Mouse (Mus musculus): ENCODE data around the gene Lyz2.
"Not testable (repeated sequence)": the region's sequence is repeated elsewhere in the genome, so short reads cannot be mapped to it uniquely, and the experiment has no call there.

Gene Lyz2

DNA sequence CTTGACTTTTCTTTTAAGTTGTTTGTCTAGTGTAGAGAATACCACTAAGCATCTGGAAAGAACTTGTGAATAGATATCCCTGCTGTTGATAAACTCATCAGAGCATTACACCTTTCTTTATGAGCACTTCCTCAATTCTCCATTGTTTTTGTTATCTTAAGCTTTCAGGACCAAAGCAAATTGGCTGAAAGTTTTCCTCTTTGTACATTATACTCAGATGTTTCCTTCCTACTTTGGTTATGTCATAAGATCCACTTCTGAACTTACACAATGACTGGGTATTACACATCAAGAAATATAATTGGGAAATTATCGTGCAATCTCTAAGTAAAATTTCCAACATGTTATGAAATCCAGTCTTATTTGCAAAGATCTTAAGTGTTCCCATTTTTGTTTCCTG, 19.6 kb upstream of the Lyz2 start:
- Histone ChIP-seq H3K27me3 (ENCODE audit: insufficient read depth, low read length) (no peaks in the 10 kb centered on the region; the same call in 1 of the 2 replicates), H3K9me3 (ENCODE audit: low read length) (0 out of 2 replicates have a peak, but pooled peaks cover 4% of the 10 kb centered on the region), H3K36me3 (ENCODE audit: insufficient read depth, low read length) (no peaks in the 10 kb centered on the region), H3K4me3 (replicated peaks; ENCODE audit: low read length) (no peak overlapping the region), H3K4me1 (replicated peaks; ENCODE audit: low read depth, low read length) (no peaks in the 10 kb centered on the region)
- TF ChIP-seq NANOG (IDR thresholded peaks at IDR 0.05; ENCODE audit: borderline replicate concordance, low read length): no peak
- no peak for TF ChIP-seq CTCF (conservative IDR thresholded peaks at IDR 0.05; ENCODE audit: low read length)
- TF ChIP-seq POU5F1 (IDR thresholded peaks at IDR 0.05; ENCODE audit: borderline replicate concordance, low read length): no peak

GRCm38 (mm10) chr10:117299901-117300520, 17.9 kb upstream of the Lyz2 start:
- Histone ChIP-seq H3K4me3 (replicated peaks; ENCODE audit: low read length) (no peak overlapping the region), H3K9me3 (ENCODE audit: low read length) (0 out of 2 replicates have a peak, but pooled peaks cover 4% of the 10 kb centered on the region), H3K36me3 (ENCODE audit: insufficient read depth, low read length) (no peaks in the 10 kb centered on the region), H3K4me1 (replicated peaks; ENCODE audit: low read depth, low read length) (no peaks in the 10 kb centered on the region), H3K27me3 (ENCODE audit: insufficient read depth, low read length) (no peaks in the 10 kb centered on the region; the same call in 1 of the 2 replicates)
- TF ChIP-seq POU5F1 (IDR thresholded peaks at IDR 0.05; ENCODE audit: borderline replicate concordance, low read length): no peak
- no peak for TF ChIP-seq NANOG (IDR thresholded peaks at IDR 0.05; ENCODE audit: borderline replicate concordance, low read length)
- no peak for TF ChIP-seq CTCF (conservative IDR thresholded peaks at IDR 0.05; ENCODE audit: low read length)

DNA sequence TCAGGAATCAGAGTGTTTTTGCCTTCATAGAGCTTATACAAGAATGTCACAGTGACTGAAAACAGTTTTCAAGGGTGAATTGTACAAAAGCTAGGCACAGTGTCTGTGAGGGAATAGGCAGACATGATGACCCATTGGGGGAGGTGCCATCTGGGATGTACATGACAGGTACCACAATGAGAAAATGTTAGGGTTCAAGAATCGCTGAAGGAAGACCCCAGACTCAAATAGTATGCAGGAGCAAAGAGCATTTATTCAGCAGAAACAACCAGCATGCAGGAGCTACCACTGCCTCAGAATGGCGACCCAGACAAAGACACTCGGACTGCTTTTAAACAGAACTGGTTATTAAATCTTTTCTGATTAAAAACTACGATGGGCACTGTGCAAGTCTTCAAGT, 17.0 kb upstream of the Lyz2 start:
- no peaks in the 10 kb centered on the region; the same call in 1 of the 2 replicates for H3K27me3 ChIP-seq (ENCODE audit: insufficient read depth, low read length)
- 0 out of 2 replicates have a peak, but pooled peaks cover 4% of the 10 kb centered on the region for H3K9me3 ChIP-seq (ENCODE audit: low read length)
- no peak overlapping the region for H3K4me3 ChIP-seq (replicated peaks; ENCODE audit: low read length)
- TF ChIP-seq POU5F1 (IDR thresholded peaks at IDR 0.05; ENCODE audit: borderline replicate concordance, low read length) (no peak), CTCF (conservative IDR thresholded peaks at IDR 0.05; ENCODE audit: low read length) (no peak), NANOG (IDR thresholded peaks at IDR 0.05; ENCODE audit: borderline replicate concordance, low read length) (no peak)
- no peaks in the 10 kb centered on the region for H3K4me1 ChIP-seq (replicated peaks; ENCODE audit: low read depth, low read length)
- H3K36me3 ChIP-seq (ENCODE audit: insufficient read depth, low read length): no peaks in the 10 kb centered on the region

- Histone ChIP-seq H3K4me3 (replicated peaks; ENCODE audit: low read length) (no peak overlapping the region), H3K36me3 (ENCODE audit: insufficient read depth, low read length) (no peaks in the 10 kb centered on the region), H3K4me1 (replicated peaks; ENCODE audit: low read depth, low read length) (no peaks in the 10 kb centered on the region), H3K9me3 (ENCODE audit: low read length) (0 out of 2 replicates have a peak, but pooled peaks cover 4% of the 10 kb centered on the region), H3K27me3 (ENCODE audit: insufficient read depth, low read length) (no peaks in the 10 kb centered on the region; the same call in 1 of the 2 replicates)
- TF ChIP-seq NANOG (IDR thresholded peaks at IDR 0.05; ENCODE audit: borderline replicate concordance, low read length): no peak
- no peak for TF ChIP-seq CTCF (conservative IDR thresholded peaks at IDR 0.05; ENCODE audit: low read length)
- TF ChIP-seq POU5F1 (IDR thresholded peaks at IDR 0.05; ENCODE audit: borderline replicate concordance, low read length): no peak
Observed at GRCm38 (mm10) chr10:117298336-117298735, 16.2 kb upstream of the Lyz2 start.

DNA sequence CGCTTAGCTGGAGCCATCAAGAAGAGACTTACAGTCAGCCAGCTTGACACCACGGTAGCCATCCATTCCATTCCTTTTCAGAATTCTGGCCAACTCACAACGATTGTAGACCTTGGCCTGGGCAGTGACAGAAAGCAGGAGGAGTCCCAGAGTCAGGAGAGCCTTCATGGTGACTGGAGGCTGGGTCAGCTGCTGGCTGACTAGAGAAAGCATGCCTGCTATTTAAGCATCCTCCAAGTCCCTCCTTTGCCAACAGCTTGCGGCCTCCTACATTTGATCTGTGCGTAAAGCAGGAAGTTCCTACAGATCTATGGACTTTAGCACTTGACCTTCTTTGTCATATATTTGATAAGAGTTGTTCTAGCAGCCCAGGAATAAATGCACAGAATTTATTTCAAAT, 10.6 kb upstream of the Lyz2 start, which contains the start of gene Lyz1:
Lyz1 (minus strand) TSS at position 198 of the 400 bp plus-strand sequence.
- TF ChIP-seq POU5F1 (IDR thresholded peaks at IDR 0.05; ENCODE audit: borderline replicate concordance, low read length) (no peak), NANOG (IDR thresholded peaks at IDR 0.05; ENCODE audit: borderline replicate concordance, low read length) (no peak), CTCF (conservative IDR thresholded peaks at IDR 0.05; ENCODE audit: low read length) (no peak)
- no peaks in the 10 kb centered on the region for H3K4me1 ChIP-seq (replicated peaks; ENCODE audit: low read depth, low read length)
- H3K9me3 ChIP-seq (ENCODE audit: low read length): peaks cover 9% of the 10 kb centered on the region; the same call in 1 of the 2 replicates
- no peaks in the 10 kb centered on the region for H3K36me3 ChIP-seq (ENCODE audit: insufficient read depth, low read length)
- no peak within 1 kb of the TSS for H3K4me3 ChIP-seq (replicated peaks; ENCODE audit: low read length)
- H3K27me3 ChIP-seq (ENCODE audit: insufficient read depth, low read length): no peaks in the 10 kb centered on the region; the same call in 1 of the 2 replicates

DNA sequence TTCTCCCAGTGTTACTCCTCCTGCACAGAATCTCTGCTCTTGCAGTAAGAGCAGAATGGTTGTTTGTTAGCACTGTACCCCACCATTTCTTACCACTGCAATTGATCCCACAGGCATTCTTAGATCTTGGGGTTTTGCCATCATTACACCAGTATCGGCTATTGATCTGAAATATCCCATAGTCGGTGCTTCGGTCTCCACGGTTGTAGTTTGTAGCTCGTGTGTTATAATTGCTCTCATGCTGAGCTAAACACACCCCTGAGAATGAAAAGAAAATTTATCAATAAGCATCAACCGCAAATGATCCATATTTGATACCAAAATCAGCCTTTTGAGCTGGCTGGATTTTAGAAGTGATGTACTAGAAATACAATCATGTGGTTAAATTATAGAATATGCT, 8.8 kb upstream of the Lyz2 start:
- not testable (repeated sequence) for H3K36me3 ChIP-seq (ENCODE audit: insufficient read depth, low read length); H3K4me1 ChIP-seq (replicated peaks; ENCODE audit: low read depth, low read length); H3K4me3 ChIP-seq (replicated peaks; ENCODE audit: low read length); H3K27me3 ChIP-seq (ENCODE audit: insufficient read depth, low read length); H3K9me3 ChIP-seq (ENCODE audit: low read length)

DNA sequence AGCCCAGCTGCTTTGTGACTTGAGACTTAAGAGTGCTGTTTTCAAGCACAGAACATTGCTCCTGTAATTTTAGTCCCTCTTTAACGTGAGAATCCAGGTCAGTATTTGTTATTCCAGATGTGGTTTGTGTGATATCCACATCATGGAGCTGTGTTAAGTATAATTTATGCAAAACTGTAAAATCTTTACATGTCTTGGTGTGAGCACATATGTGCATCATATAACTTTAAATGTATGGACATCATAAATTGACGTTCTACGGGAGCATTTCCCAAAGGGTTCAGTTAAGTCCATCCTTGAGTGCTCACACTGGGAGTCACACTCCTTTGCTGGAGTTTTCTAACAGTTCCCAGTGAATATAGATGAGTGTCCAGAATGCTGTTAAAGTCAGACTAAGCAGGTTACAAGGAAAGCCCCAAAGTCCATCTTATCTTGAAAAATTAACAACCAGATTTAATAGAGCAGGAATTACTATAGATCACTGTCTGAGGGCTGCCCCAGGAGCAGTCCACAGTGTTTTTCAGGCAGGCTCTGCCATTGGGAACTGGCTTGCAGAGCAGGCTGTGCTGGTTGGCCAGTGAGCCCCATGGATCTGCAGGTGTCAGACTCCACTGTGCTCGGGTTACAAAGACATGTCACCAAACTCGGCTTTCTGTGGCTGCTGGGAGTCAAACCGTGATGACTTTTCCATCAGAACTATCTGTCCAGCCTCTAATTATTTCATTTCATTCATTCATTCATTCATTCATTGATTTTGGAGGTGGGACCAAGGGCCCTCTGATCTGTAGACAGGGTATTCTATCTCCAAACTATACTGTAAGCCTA, 8.1 kb upstream of the Lyz2 start:
- peaks cover 9% of the 10 kb centered on the region; the same call in 1 of the 2 replicates for H3K9me3 ChIP-seq (ENCODE audit: low read length)
- no peak overlapping the region for H3K4me3 ChIP-seq (replicated peaks; ENCODE audit: low read length)
- no peaks in the 10 kb centered on the region for H3K4me1 ChIP-seq (replicated peaks; ENCODE audit: low read depth, low read length)
- H3K36me3 ChIP-seq (ENCODE audit: insufficient read depth, low read length): no peaks in the 10 kb centered on the region
- H3K27me3 ChIP-seq (ENCODE audit: insufficient read depth, low read length): no peaks in the 10 kb centered on the region
- TF ChIP-seq POU5F1 (IDR thresholded peaks at IDR 0.05; ENCODE audit: borderline replicate concordance, low read length): no peak
- TF ChIP-seq NANOG (IDR thresholded peaks at IDR 0.05; ENCODE audit: borderline replicate concordance, low read length): no peak
- TF ChIP-seq CTCF (conservative IDR thresholded peaks at IDR 0.05; ENCODE audit: low read length): no peak

GRCm38 (mm10) chr10:117289034-117289505, 6.9 kb upstream of the Lyz2 start:
- H3K36me3 ChIP-seq (ENCODE audit: insufficient read depth, low read length): not testable (repeated sequence)

More at GRCm38 (mm10) chr10:117289034-117289505, 6.9 kb upstream of the Lyz2 start:
- H3K4me3 ChIP-seq (replicated peaks; ENCODE audit: low read length); H3K9me3 ChIP-seq (ENCODE audit: low read length); H3K4me1 ChIP-seq (replicated peaks; ENCODE audit: low read depth, low read length); H3K27me3 ChIP-seq (ENCODE audit: insufficient read depth, low read length): not testable (repeated sequence)

Measured in E14TG2a.4 (cell line).